Mouse (Mus musculus): ENCODE measurements at regions not wholly inside any gene's neighbourhood (a gene's known extent, or its start where the extent isn't known, plus 50 kb on each side); places are given as distances from the start of the nearest gene placed in this dataset.

- no peak for DNase-seq (ENCODE audit: low spot score in 2 of 2)
Measured at GRCm38 (mm10) chr3:117520461-117520860, 54.2 kb upstream of the Plppr5 start.

GRCm38 (mm10) chr3:117508090-117508489, 66.5 kb upstream of the Plppr5 start:
- no peak for DNase-seq (ENCODE audit: low spot score in 2 of 2)

DNA sequence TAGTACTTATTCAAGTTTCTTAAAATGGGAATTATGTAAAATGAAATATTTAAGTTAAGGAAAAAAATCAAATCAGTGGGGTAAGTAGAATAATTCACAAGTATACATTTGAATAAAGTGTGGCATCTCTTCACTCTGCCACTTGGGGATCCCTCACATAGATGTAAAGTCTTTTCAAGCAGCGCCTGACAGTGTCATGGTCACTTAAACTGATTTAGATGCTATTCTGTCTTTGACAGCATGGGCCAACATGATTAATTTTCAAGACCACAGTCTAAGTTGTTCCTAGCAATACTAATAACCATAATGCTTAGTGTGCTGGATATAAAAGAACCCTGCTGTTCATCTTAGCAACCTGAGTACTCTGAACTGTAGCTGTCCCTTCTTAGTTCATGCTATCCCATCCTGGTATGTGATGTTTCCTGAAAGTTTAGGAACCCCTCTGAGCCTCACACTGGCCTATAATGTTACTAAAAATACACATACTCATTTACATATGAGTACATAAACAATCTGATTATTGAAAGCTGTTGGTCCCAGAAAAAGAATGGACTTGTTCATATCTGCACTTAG, 68.4 kb upstream of the Plppr5 start:
- DNase-seq (ENCODE audit: low spot score in 2 of 2), result no peak

DNA sequence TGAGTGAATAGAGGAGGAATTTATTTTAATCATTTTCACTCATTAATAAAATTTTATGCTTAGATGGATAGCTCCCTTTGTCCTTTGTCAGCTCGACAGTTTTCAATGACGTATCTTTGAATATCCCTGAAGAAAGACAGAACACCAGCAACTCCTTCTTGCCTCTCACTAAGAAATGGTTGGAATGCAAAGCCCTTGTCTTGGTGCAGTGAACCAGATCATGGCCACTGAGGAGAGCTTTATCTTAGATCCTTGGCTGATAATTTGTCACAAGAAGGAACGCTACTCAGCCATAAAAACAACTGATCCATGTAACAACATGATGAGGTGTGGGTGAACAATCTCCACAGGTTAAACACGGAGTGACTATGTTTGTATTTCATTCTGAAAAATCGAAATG, 73.5 kb upstream of the Plppr5 start:
- DNase-seq (ENCODE audit: low spot score in 2 of 2), result no peak

GRCm38 (mm10) chr3:117498138-117498897, 76.3 kb upstream of the Plppr5 start:
- no peak for DNase-seq (ENCODE audit: low spot score in 2 of 2)

DNA sequence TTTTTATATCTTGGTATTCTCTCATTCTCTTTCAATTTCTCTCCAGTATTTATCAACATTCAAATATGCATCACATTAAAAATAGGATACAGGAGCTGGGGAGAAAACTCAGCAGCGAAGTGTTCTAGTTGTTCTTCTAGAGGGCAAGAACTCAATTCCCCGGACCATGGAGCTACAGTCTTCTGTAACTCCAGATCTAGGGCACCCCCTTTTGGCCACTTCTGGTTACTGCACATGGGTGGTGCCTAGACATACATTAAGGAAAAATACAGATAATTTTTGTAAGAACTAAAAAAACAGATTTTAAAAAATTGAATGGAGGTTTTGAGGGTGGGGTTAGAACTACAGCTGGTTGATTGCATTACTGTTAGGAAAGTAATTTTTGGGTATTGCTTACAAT, 80.5 kb upstream of the Plppr5 start:
- peak in 1 of 2 experiments; percentile 13 for DNase-seq (ENCODE audit: low spot score in 2 of 2)

DNA sequence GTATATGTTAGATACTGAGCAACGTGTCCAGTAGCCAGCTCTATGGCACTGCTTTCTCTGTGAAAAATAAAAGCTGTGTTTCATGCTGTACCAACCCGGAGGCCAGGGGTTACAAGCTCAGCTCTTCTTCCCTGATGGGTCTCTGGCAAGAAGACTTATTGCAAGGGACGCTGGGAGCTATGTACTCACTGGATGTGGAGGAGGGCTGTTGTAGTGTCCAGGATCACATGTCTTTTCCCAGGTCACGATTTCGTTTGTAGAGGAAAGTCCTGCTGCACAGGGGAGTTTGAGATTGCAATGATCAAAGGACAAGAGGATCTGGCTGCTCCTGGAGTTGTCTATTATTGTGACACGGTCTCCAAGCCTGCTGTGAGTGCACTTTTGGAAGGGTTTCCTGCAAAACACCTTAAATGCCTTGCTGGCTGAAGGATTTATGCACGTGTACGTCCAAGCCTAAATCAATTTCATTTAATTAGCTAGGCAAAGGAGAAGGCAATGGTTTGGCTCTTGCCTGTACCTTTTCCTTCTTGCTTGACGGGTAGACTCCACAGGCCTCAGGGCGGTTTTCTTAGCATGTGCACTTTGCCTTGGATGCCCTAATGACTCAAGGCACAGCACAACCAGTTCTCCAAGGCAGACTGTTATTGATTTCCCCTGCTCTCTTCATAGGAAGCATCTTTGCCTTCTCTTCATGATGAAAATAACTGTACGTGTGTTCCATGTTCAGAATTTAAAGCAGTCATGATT, 87.2 kb upstream of the Plppr5 start:
- no peak for DNase-seq (ENCODE audit: low spot score in 2 of 2)

- DNase-seq (ENCODE audit: low spot score in 2 of 2), result no peak
Measured at GRCm38 (mm10) chr3:117486351-117486750, 88.3 kb upstream of the Plppr5 start.

- no peak for DNase-seq (ENCODE audit: low spot score in 2 of 2)
Measured at GRCm38 (mm10) chr3:117480131-117480530, 94.5 kb upstream of the Plppr5 start.

- DNase-seq (ENCODE audit: low spot score in 2 of 2), result no peak
Measured at GRCm38 (mm10) chr3:117459507-117459906, 98.8 kb upstream of the Plppr4 start.

DNA sequence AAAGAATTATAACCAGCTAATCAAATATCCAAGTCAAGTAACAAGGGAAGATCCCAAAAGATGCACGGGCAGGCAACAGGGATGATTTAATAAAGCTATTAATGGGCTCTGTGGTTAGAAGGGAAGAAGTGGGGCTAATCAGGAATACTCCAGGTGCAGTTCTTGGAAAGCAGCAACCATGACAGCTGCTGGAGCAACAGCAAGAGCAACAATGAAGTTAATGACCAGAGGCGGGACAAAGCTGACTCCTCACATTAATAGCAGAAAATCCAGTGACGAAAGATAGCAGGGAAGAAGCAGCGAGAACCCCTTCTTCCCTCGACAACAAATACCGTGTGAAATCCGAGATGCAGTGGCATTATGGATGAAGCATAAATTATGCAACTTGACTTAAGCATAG, 89.9 kb upstream of the Plppr4 start:
- DNase-seq (ENCODE audit: low spot score in 2 of 2), result no peak

- DNase-seq (ENCODE audit: low spot score in 2 of 2), result no peak
Measured at GRCm38 (mm10) chr3:117441887-117442286, 81.2 kb upstream of the Plppr4 start.

DNA sequence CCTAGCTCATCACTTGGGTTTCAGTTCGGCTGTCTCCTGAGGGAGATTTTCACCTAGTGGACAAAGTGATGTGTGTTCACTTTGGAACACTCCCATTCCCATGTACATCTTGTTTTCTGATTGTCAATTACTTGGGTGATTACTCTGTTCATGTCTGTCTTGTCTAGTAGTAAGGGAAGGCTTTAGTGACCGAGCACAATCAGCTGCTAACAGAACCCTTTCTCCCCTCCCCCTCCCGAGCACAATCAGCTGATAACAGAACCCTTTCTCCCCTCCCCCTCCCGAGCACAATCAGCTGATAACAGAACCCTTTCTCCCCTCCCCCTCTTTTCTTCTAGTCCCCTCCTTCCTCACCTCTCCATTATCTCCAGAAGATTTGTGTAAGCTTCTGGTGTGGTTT, 79.6 kb upstream of the Plppr4 start:
- no peak for DNase-seq (ENCODE audit: low spot score in 2 of 2)

DNA sequence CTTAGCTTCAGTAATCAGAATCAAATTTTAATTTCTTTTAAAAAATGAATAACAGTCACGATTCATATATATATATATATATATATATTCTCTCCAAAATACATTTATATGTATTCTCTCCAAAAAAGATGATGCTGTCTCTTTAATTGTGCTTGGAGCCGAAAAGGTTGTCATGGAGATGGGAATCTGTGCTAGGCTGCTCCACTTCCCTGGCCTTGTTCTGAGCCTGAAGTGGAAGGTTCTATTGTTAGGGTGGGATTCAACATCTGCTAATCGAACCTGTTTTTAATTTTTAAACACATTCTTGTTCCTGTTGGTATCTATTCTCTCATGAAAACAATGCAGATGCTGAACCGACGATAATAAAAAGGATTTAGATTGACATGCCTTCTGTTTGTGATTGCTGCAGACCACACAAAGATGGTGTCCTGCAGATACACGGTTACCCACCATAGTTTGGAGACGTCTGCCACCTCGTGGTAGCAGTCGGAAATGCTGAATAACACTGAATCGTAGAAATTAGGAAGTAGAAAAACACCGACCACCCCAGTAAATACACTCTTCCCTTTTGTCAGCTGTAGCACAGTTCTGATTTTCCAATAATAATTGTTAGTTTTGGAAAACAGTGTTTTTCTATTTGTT, 77.9 kb upstream of the Plppr4 start:
- DNase-seq (ENCODE audit: low spot score in 2 of 2), result peak; percentile 50 to 79

- DNase-seq (ENCODE audit: low spot score in 2 of 2), result no peak
Measured at GRCm38 (mm10) chr3:117424526-117424925, 63.9 kb upstream of the Plppr4 start.

- no peak for DNase-seq (ENCODE audit: low spot score in 2 of 2)
Measured at GRCm38 (mm10) chr3:117412896-117413747, 52.4 kb upstream of the Plppr4 start.

All from frontal cortex, postnatal 10 days (tissue).